Mouse (Mus musculus) kidney, postnatal 10 days (tissue): ENCODE measurements at regions not wholly inside any gene's neighbourhood (a gene's known extent, or its start where the extent isn't known, plus 50 kb on each side); places are given as distances from the start of the nearest gene placed in this dataset.

Experiments
- DNase-seq: peaks from one replicate; pipeline ENCODE4 v3.0.0; 2021; ENCODE audit warnings: mixed read lengths

DNA sequence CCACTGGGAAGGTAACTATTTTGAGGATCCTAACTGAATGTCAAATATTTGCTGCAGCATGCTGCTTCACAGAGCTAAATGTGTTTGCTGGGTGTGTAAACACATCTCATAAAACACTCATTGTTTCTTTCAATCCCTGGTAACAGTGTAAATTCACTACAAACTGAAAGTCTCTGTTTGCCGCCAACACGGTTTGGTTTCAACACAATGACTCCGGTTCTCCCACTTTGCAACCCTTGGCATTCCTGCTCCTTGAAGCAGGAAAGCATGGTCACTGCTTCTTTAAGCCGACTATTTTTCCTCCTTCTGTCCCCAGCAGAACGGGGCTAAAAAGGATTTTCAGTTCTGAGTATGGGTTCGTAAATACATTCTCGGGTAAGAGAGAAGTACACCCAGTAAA is 328.3 kb downstream of the Klf6 start:
- no peak for DNase-seq

DNA sequence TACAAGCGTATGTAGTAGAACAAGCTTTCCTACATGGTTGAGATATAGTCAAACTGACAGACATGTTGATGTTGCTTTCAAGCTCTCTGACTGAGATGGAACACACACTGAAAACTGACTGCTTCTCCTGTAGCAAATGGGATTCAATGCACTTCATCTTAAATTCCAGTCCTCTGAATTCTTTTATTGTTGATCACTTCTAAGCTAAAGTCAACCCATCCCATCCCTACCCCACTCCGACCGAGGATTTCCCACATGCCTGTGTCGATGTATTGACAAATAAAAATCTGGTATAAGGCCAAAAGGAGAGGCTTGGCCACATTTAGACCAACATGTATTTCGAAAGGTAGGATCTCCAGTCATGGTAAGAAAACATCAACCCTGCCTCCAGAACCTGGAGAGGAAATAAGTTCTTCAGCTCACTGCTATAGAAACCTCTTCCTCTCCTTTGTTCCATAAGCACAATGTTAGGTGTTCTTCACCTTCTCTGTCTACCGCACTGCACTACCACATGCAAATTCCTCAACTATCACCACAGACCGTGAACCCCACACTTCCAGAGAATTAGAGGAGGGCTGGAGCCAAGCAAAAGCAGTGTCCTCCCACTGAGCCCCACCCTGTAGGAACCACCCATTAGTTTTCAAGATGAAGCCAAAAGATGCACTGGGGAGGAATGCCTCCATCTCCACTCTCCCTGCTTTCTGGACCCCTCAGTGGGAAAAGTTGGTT is 330.1 kb downstream of the Klf6 start:
- no peak for DNase-seq

DNA sequence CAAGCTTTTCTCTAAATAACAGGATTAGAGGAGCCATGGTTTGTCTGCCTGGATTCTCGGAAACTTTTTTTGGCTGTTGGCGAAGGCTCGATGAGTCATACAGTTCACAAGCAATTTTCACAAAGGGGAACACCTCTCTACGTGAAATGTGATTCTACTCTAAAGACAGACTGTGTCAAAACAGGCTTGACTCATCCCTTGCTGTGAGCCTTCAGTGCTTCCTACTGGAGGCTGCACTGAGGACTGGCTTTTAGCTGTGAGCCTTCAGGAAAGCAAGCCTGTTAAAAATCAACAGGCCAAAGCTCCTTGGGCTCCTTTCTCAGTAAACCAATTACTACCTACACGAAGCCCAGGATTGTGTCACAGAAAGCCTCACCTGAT is 330.6 kb downstream of the Klf6 start:
- DNase-seq: peak; percentile 20

DNA sequence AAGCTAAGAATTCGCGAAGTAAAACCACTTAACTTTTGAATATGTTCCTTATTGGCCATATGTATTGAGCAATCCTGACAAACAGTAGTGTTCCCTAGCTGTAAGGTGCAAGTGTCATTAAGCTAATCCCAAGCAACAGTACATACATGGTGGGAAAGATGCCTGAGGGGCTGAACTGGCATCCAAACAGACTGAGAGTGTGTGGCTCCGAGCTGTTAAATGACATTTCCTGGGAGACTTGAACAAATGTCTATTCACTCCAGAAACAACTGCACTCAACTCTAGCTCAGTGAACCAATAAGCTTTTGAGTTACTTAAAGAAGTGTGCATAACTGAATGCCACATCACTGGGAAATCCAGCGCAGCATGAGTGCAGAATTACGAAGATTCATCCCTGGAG is 335.4 kb downstream of the Klf6 start:
- no peak for DNase-seq

DNA sequence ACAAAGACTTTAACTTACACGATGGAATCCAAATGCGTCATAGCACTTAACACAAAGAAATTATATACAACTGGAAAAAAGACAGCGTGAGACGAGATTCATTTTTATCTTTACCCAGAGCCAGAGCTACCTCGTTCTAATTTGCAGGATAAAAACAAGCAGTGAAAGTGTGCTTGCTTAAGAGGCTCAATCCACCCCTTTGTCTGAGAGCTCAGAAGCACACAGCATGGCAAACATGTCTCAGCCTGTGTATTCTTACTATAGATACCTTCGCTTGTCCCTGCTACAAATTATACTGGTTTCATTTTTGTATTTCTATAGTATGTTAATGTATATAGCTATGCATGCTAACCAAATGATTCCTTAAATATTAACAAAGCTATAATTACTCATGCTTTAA is 337.8 kb downstream of the Klf6 start:
- DNase-seq: no peak

DNA sequence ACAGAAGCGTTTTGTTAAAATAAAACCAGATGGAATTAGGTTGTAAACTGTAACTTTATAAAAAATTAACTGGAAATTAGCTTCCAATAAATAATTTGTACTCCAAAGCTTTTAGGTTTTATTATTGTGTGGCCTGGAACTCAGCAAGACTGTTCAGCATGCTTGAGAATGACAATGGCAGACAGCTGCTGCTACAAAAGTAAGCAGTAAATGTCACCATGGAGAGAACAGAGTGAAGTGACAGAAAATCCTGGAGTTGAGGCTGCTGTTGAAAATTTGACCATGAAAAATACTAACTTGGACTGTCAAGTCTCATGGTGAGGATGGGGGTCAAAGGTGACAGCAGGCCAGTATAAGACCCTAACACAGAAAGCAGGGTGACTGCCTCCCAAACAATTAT is 340.2 kb downstream of the Klf6 start:
- peak; percentile 32 for DNase-seq

DNA sequence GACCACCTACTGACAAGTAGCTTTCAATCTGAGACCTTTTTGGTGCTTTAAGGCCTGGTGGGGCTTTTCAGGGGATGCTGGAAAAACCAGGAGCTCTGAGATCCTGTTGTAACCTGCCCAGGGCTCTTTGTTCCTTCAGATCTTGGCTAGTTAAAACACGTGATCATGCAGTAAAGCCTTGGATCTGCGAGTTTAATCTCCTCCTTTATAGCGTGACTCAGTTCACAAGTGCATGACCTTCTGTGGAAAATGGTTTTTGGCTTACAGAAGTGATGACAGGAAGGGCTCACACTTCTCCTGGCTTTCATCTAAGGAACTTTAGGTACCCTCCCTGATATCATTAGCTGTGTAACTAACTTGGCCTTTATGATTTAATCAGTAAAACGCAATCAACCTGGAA is 343.1 kb upstream of the Pitrm1 start:
- DNase-seq: no peak

DNA sequence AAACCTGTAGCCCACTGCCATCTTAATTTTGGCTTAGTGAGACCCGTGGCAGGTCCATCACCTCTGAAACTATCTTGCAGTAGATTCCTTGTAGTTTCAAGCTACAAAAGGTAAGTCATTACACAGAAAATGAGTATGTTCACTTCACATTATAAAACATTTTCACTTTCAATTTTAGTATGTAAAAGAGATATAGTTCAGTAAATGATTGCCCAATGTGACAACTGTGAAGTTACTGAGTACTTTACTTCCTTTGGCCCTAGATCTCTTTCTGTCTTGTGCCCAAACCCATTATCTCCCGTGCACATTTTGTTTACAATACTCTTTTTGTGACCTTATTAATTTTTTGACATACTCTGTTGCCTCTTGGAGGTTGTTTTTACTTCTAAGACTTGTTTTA is 335.4 kb upstream of the Pitrm1 start:
- DNase-seq: no peak

DNA sequence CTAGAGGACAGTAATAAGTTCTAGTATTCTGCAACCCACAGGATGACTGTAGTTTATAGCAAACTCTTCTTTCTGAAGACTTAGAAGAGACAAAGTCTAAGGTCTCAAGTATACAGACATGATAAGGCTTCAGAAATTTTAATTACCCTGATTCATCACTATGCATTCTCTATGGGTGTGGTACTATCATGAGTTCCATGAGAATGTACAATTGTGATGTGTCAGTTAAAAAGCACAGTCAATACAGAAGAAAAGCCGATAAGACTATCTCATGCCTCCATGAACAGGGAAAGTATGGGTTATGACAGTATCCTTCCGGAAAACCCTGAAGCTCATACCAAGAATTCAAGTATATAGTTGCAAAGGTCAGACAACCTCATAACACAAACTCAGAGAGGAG is 333.8 kb upstream of the Pitrm1 start:
- DNase-seq: no peak

DNA sequence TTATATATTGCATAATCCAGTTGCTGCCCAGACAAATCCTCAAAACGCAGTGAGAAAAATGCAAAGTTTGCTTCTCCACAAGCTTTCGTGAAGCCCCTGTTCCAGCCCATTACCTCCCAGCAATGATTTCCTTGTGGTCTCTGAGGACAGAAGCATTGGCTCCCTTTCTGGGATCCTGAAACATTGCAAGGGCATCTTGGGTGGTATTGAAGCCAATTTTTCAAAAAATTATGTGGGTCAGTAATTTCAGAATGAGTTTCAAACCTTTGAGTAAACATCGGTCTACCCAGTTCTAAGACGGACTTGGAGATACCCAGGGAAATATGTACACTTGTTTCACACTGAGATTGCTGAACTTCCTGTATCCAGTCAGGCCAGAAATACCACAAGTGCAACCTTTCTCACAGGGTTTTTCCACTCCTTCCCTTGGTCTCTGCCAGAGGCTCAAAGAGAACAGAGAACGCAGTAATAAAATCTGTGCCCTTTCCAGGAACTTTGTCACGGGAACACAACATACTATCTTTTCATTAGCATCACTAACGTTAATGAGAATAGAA is 321.8 kb upstream of the Pitrm1 start:
- DNase-seq: no peak

DNA sequence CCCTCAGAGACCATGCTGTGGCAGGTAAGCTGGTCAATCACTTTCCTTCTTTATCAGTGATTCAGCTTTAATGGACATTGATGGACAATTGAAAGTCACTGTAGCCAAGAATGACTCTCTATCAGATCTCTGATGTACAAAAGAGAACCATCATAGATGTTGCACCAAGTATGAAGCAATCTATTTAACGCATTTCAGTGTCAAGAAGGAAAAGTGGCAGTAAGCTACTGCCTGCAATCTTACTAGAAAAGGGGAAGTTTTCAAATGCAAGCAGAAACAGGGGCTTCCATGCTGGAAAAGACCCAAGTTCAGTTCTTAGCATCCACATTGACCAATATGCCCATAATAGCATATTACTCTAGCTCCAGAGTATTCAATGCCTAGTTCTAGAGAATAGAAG is 319.7 kb upstream of the Pitrm1 start:
- DNase-seq: no peak

DNA sequence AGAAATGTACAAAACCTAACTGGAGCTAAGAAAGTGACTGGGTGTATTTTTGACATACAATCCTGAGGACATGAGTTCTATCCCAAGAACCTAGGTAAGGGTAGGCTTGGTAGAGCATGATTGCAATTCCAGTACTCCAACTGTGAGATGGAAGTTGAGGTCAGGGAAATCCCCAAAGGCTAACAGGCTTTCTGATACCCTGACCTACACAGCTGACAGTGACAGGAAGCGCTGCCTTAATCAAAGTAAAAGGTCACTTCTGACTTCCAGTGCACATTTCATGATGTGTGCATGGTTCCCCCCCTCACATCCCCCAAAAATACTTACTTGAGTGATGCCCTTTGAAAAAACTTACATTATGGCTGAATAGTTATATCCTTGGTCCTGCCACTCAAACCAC is 312.6 kb upstream of the Pitrm1 start:
- DNase-seq: no peak

DNA sequence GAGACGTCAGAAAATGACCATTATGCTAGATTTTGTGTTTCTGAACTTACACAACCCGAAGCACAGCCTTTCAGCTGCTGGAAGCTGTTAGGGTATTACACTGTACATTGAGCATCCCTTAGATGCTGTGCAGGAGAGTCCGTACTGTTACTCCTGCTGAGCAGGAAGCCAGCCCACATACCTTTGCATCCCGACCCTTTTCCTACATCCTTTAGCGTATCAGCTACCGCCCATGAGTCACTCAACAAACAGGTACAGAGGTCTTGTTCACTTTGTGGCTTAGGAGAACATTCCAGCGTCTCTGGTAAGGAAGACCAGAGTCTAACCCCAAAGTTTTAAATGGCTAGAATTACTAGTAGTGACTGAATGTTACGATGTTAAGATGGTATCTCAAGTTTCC is 311.4 kb upstream of the Pitrm1 start:
- no peak for DNase-seq

DNA sequence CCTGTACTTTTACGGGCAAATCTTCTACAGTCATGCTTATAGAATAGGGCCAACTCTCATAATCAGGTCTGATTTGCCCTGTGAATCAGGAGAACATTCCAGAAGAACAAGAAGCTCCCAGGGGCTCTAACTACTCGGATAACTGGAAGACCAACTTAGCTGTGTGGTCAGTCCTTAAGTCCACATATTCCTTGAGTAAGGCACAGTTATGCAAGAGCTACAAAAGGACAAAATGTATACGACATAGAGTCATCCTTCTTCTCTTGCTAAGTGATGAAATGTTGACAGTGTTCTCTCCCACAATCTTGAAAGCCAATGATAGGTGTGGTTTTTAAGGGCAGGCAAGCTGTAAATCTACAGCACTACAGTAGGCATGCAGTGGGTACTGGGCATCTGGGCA is 310.7 kb upstream of the Pitrm1 start:
- no peak for DNase-seq

DNA sequence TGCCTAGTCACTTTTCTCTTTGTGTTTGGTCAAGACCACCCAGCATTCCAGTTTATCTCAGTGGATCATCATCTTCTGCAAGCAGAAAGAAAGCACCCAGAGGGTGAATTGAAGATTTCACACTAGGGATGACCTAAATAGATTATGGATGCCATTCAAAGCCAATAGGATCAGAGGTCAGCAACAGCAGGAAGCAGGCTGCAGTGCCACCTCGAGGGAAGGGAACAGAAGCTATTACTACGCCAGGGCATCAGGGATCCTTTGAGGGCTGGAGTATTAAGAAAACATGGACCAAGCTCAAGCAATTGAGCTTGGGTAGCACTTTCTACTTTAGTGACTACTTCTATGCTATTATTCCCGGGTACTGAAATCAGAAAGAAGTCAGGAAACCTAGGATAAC is 307.1 kb upstream of the Pitrm1 start:
- DNase-seq: no peak

DNA sequence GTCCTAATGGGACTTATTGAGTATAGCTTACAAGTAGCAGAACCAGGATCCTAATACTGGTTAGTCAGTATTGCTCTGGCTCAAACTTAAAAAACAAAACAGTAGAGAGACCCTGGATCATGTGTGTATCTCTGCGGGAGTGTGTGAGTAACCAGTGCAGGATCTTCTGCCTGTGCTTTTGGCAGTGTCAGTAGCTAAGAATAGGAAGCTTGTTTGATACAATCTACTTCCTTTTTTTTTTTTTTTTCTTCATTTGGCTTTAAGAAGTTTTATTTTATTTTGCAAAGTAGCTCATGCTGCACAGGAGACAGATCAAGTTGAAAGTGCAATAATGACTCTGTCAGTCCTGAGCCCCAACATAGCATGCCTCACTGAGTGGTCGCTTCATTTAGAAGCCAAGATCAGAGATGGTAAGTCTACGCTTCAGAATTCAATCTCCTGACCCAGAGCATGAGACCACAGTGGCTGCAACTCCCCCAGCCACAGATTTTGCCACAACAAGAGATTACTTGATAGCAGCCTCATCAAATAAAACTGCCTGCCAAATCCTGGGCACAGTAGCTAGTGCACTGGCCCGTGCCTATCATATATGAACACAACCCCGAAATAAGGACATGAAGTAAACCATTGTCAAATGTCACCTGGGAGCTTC is 306.4 kb upstream of the Pitrm1 start:
- no peak for DNase-seq

DNA sequence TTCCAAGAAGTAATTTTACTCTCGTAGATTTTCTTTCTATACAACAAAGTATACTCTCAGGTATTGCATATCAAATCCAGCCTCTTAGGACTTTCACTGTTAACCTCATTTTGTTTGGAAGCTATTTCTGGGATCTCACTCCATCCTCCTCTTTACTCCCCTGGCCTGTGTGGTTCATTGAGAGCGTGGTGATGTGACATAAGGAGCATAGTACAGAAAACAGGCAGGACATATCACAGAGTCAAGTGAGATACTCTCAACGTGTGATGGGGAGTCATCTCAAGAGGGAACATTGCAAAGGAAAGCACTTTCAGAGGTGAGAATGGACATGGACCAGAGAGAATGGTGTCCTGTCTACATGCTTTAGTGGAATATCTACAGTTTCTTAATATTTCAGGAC is 297.8 kb upstream of the Pitrm1 start:
- no peak for DNase-seq

DNA sequence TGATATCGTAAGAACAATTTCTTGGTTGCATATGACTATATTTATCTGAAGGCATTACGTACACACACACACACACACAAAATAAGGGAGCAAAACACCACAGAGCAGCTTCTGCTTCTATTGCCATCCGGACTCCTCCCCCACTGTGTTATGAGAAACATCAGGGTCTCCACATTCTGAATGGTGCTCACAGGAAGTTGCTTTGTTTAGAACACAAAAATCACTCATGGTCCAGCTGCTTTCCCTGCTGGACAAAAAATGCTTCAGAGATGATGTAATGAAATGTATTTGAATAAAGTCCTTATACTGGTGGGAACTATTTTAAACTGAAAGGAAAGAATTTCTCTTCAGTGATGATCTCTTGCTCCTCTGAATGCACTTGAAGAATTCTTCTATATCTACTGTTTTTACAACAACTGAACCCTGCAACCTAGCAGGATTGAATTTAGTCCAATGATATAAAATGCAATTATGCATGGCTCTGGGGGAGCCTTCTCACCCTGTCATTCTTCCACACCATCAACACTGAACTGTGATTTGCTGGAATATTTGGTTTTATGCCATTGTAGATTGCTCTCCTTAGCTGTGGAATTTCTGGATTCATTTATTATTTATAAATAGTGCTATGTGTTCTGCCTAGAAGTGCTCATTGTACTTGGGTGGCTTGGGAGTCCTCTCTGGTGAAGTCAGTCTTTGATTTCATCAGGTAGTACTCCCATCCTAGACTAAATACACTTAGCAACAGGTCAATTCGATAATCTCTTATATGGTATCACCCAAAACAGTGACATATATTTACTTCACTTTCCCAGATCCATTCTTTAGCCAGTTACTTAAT is 296.7 kb upstream of the Pitrm1 start:
- DNase-seq: peak; percentile 30

DNA sequence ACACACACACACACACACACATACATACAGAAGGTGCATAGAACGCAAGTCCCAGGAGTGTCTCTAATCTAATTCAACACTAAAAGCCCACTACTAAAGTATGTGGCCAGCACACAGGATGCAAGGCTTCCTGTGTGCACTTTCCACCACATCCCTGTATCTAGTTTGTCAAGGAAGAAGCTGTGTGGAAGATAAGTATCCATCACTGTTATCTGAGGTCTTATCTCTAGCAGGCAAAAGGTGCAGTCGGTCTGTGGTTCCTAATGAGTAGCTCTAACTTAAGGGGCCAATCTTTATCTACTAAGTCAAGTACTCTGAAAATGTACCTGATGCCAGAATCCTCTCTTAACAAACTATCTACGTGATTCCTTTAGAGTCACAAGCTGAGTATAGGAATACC is 295.8 kb upstream of the Pitrm1 start:
- DNase-seq: no peak

DNA sequence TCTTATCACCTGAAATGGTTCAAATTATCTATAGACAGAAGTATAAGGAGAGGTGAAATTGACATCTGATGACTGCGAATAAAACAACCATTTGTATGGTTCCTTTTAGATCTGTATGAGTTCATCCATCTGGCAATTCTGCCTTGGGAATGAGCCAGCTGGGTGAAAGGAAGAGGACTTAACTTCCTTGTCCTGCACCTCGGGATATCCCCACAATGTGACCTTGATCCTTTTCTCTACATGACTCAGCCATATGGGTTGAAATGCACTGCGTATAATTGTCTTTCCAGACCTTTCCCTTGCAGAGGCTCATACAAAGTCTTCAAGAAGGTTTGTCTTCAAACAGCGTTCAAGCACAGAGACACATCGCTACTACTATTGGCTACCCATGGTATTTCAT is 292.6 kb upstream of the Pitrm1 start:
- no peak for DNase-seq

DNA sequence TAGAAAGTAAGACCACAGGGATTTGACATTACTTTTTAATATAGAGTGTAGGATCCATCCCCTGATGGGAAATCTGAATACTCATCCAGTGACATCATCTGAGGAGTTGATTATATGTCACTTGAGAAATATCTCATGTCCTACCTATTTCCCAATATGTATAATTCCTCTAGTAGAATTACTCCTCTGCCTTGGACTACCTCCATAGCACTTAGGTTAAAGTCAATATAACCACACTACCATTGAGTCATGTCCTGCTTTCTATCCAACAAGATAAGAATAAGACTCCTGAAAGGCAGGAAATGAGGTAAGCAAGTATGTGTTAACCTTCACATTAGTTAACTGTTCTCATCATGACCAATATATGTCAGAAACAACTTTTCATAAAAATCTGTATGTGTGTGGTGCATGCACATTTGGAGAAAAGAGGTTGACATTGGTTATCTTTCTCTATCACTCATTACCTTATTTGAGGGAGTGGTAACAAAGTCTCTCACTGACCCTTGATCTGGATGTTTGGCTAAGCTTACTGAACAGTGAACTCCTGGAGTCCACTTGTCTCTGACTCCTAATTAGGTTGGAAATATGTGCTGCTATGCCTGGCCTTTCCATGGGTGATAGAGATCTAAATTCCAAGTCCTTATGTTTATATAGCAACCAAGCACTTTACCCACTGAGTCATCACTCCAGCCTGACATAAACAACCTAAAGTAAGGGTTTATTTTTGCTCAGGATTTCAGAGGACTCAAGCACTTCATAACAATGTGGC is 292.0 kb upstream of the Pitrm1 start:
- DNase-seq: no peak

DNA sequence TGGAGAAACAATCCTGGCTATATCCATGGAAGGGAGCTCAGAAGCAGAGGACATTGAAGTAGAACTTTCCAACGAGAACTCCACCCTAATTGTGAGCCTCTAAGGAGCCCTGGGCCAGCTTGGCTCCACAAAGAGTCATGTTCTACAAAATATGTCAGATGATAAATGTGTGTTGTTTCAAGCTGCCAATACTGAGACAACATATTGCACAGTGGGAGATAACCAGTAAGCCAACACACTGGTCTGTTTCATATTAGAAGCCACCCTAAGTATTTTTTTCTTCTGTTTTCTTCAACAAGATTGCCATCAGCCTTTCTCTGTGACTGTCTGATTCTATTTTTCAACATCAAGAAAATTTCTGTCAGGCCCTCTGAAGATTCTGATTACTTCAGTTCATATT is 289.5 kb upstream of the Pitrm1 start:
- DNase-seq: no peak

DNA sequence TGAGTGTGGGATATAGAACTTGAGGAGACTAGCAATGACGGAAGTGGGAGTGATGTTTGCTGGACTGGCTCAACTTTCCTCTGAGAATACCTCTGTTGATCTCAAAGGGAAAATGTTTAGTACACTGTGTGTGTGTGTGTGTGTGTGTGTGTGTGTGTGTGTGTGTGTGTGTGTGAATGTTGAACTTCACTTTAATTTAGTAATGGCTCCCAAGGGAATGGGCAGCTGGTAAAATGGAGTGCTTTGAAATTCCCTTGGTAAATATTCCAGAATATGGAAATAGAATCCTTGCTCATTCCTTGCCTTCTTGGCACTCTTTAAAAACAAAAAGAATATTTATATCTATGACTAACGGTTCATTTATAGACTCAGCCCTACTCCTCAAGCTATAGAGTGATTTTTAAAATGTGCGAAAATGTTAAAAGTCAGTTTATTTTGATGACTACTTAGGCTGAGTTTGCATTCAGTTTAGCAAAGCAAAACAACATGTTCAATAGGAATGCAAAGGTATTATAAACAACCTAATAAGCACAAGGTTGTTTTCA is 287.6 kb upstream of the Pitrm1 start:
- no peak for DNase-seq
